Mouse (Mus musculus) CD4-positive helper T cell, adult 2 months (primary cell): ENCODE measurements at regions not wholly inside any gene's neighbourhood (a gene's known extent, or its start where the extent isn't known, plus 50 kb on each side); places are given as distances from the start of the nearest gene placed in this dataset.

Source experiments
- DNase-seq: peaks from one replicate; pipeline ENCODE4 v3.0.0-alpha.2; 2012; ENCODE audit warnings: low read depth, missing footprints, low spot score

- no peak for DNase-seq
These were observed 231.1 kb upstream of the Arglu1 start for GRCm38 (mm10) chr8:8921446-8921845.

- no peak for DNase-seq
These were observed 229.5 kb upstream of the Arglu1 start for GRCm38 (mm10) chr8:8919582-8920503.

DNA sequence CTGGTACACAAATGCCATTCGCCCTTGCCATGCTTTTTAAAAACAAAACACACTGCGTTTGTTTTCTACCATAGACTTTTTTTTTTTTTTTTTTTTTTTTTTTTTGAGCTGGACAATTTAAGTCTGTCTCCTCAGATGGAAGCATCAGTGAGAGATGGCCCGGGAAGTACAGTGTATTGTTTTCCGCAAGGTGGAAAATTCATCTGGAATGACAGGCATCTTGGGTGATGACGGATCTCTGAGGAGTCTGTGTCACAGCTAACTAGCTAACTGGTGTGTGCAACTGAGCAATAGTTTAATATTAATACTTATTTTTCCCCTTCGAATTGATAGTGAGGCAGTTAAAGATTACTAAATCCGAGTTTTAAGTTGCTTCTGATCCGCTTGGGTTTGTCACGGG, 228.7 kb upstream of the Arglu1 start:
- no peak for DNase-seq

DNA sequence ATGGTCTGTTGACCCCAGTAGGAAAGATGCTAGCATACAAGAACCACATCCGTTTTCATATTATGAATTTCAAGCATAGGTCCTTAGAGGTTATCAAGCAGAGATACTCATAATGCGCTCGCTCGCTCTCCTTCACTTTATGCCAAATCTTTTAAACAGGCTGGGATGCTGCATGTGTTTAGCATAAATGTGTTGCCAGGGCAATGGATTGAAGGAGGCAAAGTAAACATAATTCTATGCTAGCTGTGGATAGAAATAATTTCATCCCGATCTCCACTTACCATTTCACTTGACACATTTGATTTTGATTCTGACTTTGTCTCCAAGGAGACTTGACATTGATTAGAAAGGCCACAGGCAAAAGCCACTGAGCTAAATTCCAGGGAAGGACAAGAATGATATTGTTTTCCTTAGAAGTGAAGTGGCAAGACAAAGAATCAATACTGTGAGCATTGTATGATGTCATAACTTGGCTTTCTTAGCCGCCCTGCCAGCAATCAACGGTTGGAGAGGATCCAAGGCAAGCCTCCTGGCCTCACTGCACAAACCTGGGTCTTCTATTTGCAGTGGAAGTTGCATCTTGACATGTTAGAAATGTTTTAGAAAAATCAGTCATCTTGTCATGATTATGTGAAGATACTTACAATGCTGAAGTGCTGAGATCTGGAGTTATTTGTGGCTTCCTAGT, 217.3 kb upstream of the Arglu1 start:
- no peak for DNase-seq

- no peak for DNase-seq
These were observed 202.7 kb upstream of the Arglu1 start for GRCm38 (mm10) chr8:8892996-8893395.

DNA sequence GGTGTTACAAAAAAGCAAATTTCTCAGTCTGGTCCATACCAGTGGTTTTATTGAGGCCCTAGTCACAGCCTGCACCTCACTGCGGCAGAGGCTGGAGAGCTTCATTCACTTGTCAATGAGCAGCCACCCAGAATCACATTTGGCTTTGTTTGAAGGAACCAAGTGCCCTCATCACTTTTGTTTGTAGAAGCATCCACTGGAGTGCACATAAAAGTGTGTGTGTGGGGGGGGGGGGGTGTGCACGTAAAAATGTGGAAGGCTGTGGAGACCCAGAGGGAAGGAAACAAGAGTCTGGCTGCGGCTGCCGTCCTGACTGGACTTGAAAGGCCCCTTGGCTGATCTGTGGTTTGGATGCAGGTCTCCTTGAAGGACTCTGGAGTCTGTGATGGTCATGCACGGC, 187.0 kb upstream of the Arglu1 start:
- DNase-seq: no peak

GRCm38 (mm10) chr8:8876879-8877278, 186.6 kb upstream of the Arglu1 start:
- DNase-seq: no peak

DNA sequence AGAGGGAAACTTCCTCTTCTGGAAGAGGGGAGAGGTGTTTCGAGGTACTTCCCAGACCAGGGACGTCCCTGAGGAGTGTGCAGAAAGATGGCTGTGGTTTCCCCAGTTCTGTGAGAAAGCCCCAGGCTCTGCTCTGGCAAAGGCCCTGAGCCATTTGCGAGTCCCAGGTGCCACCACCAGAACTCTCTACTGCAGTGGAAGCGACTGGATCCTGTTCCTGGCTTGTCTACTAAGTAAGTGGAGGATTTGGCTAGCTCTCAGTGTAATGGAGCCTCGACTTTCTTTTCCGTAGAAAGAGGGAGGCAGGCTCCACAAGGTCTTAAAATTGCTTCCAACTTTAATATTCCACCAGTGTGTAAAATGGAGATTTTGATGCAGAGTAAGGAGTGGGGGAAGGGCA, 186.1 kb upstream of the Arglu1 start:
- no peak for DNase-seq

GRCm38 (mm10) chr8:8871938-8872337, 181.6 kb upstream of the Arglu1 start:
- DNase-seq: no peak

DNA sequence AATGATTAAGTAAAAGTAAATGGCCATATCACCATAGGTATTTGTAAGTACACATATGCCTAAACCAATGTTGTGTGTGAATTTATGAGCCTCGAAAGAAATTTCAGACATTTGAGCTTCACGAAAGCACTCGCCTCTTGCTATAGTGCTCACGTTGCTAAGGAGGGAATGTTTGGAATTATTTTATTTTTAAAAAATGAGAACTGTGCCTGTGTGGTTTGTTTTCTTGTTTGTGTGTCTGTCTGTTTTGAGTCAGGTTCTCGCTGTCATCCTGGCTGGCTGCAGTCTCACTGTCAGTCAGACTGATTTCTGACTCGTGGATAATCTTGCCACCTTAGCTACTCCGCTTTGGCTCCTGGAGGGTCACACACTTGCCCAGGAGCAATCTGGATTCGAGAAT, 180.7 kb upstream of the Arglu1 start:
- DNase-seq: no peak

- no peak for DNase-seq
These were observed 180.2 kb upstream of the Arglu1 start for GRCm38 (mm10) chr8:8870487-8870886.

- no peak for DNase-seq
These were observed 179.0 kb upstream of the Arglu1 start for GRCm38 (mm10) chr8:8869338-8869737.

- no peak for DNase-seq
These were observed 177.6 kb upstream of the Arglu1 start for GRCm38 (mm10) chr8:8867924-8868323.

DNA sequence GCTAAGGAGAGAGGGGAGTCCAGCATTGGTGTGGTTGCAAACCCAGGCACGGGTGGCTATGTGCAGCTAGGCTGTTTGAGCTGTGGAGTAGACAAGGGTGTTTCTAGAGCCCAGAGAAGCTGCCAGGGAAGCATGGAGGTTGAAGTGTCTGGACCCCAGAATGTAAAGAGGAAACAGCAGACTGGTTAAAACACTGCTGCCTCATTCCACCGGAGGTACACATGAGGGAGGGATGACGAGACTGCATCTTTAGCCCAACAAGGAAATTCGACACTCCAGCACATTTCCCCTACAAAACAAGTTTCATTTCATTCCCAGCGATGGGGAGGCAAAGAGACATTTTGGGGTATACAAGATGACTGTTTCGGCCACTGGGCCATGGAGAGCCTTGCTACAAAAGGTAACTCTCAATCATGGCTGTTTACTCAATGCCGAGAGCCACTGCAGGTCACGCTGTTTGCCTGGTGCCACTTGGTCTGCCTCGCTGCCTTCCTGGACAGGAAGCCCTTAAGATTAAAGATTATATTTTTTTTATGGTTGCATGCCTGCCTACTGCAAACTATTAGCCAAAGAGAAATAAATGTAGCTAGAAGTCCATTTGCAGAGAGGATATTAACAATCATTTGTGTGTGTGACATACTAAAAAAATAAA, 176.9 kb upstream of the Arglu1 start:
- DNase-seq: no peak

DNA sequence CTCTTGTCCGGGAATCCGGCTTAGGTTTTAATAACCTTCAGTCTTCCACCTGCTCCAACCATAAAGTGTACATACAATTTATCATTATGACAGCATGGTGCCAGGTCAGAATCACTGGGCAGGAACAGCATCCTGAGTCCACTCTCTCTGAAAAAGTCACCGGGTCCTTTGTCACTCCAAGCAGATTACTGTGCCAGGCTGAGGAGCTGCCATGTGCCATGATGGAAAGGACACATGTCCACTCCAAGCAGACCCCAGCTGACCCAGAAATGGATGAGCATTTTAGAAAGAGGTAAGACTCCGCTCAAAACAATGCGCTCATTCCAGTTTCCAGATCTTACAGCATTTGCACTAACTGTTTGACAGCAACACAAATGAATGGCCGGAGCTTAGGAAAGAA, 172.4 kb upstream of the Arglu1 start:
- no peak for DNase-seq

DNA sequence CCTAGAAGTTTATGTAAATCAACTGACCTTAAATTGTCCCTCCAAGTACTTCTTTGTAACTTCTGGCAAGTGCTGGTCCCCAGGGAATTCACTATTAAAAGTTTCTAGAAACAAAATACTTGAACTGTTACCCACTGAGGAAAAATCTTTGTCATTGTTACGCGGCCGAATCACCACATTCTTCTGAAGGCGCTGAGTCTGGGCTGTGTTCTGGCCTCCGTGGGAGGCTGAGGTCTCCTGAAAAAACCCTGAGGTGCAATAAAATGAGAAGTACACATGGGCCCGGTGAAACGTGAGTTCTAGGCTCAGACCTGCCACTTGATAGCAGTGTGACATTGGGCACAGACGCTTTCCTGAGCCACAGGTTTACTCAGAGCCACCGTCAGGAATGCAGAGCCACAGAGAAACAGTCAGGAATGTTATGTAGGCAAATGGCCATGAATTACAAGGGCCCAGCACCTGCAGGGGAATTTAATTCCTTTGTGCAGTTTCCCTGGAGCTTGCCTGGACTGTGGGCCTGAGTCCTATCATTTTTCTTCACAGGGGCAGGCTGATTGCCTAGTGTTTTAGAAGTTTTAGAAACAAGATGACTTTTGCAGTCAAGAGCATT, 171.1 kb upstream of the Arglu1 start:
- no peak for DNase-seq

DNA sequence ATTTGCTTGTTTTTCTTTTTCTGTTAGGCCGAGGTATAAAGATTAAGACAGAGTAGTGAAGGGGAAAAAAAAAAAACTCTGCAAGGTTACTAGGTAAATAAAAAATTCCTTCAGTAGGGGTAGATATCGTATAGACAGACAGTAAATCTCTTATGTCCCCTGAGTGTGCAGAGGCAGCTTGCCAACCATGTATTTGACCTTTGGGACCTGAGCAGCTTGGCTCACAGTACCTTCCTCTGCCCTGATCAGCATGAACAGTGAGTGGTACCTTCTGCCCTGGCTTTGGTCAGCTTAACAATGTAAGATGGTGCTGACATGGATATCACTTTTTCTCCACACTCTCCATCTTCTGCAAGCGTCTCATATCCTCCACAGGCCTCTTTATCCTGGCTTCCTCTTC, 168.3 kb upstream of the Arglu1 start:
- DNase-seq: no peak

- no peak for DNase-seq
These were observed 162.5 kb upstream of the Arglu1 start for GRCm38 (mm10) chr8:8852656-8853366.

DNA sequence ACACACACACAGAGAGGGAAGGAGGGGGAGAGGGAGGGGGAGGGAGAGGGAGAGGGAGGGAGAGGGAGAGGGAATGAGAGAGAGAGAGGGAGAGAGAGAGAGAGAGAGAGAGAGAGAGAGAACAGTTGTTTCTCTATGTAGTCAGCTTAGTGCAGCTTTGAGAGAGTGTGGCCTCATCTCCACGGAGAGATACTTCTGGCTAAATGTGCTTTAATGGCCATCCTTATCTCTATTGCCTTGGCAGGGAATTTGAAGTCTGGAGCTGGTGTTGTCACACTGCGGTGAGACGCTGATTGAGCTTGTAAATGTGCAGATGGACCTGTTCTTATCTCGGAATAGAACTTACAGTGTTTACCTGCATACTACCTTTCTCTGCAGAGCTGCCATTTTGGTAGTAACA, 160.9 kb upstream of the Arglu1 start:
- DNase-seq: no peak

DNA sequence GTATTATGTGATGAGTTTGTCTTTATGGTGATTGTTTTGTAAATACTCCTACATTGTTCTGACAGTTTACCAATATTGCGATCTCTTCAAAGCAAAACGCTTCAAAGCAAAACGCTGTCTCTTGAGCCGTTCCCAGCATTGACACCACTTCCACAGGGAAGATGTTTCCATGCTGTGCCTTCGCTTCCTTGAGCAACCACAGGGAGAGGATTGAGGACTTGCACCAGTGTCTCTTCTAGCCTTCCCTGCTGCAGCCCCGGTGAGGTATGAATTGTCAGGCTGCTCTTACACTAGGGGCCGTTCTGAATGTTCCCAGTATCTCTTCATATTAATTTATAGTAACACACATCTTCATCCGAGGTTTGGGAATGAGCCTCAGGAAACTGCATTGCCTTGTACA, 160.4 kb upstream of the Arglu1 start:
- DNase-seq: no peak

DNA sequence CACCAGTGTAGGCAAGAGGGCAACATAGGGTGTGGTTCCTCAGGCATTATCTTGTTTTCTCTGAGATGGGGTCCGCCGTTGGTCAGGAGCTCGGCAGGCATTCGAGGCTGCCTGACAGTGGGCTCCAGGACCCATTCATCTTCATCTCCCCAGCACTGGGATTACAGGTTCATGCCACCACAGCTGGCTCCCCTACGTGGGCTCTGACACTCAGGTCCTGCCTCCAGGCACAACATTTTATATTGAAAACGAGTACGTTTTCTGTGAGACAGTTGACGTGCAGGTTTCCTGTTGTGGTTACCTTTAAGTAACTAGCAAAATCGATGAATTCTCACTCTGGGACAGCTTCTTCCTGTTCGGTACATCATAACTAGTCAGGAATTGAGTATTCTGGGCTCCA, 157.3 kb upstream of the Arglu1 start:
- DNase-seq: no peak
